Mouse (Mus musculus) myocyte (in vitro differentiated cells): Measurements from ENCODE around the gene Skida1. TPM values are rescaled to one million over a fixed set of nuclear protein-coding genes. Genes with fewer than 3 reads are reported as not detected.

Experiments used
- H3K27me3 ChIP-seq: one replicate; pipeline ENCODE4 v1.6.1; 2011; ENCODE audit not compliant: control insufficient read depth, insufficient read depth, insufficient read length
- H3K36me3 ChIP-seq: one replicate; pipeline ENCODE4 v1.6.1; 2011; ENCODE audit not compliant: control insufficient read depth, insufficient read depth
- H3K4me2 ChIP-seq: one replicate; pipeline ENCODE4 v1.6.1; 2011; ENCODE audit warnings: low read depth, control low read depth
- H3K4me3 ChIP-seq: one replicate; pipeline ENCODE4 v1.5.1; 2011; ENCODE audit warnings: mild to moderate bottlenecking, control low read depth, moderate library complexity
- H3K79me2 ChIP-seq: one replicate; pipeline ENCODE4 v1.6.1; 2011; ENCODE audit not compliant: control insufficient read depth, insufficient read depth
- H3ac ChIP-seq: one replicate; pipeline ENCODE4 v1.6.1; 2011; ENCODE audit not compliant: control insufficient read depth, insufficient read length
- CEBPB ChIP-seq: IDR thresholded peaks from 2 replicates; pipeline ENCODE4 v1.6.1; 2011; ENCODE audit warnings: mild to moderate bottlenecking, moderate library complexity; ENCODE audit not compliant: poor library complexity, insufficient read depth, severe bottlenecking
- E2F4 ChIP-seq: IDR thresholded peaks from one replicate; pipeline ENCODE4 v1.6.1; 2011; ENCODE audit warnings: mild to moderate bottlenecking, control low read depth, moderate library complexity; ENCODE audit not compliant: insufficient read depth
- MAX ChIP-seq: IDR thresholded peaks from one replicate; pipeline ENCODE4 v1.6.1; 2011; ENCODE audit warnings: low read depth, mild to moderate bottlenecking, control low read depth
- MYOD1 ChIP-seq, 3 experiments: IDR thresholded peaks; one replicate each; pipeline ENCODE4 v1.6.1; 2011; ENCODE audit warnings: control low read depth in 2 of 3, low read depth in 2 of 3, mild to moderate bottlenecking in 2 of 3, moderate library complexity in 1 of 3; ENCODE audit not compliant: insufficient read length in 2 of 3, control insufficient read depth in 1 of 3
- MYOG ChIP-seq, 3 experiments: IDR thresholded peaks; one replicate each; pipeline ENCODE4 v1.6.1; 2011; ENCODE audit warnings: control low read depth in 2 of 3, low read depth in 2 of 3, mild to moderate bottlenecking in 2 of 3; ENCODE audit not compliant: insufficient read length in 2 of 3, control insufficient read depth in 1 of 3, insufficient read depth in 1 of 3
- POLR2A ChIP-seq: IDR thresholded peaks from one replicate; pipeline ENCODE4 v1.6.1; 2011; ENCODE audit warnings: low read depth, mild to moderate bottlenecking, control low read depth, moderate library complexity; ENCODE audit not compliant: insufficient read length
- POLR2AphosphoS2 ChIP-seq: IDR thresholded peaks from one replicate; pipeline ENCODE4 v1.6.1; 2011; ENCODE audit warnings: low read depth, control low read depth; ENCODE audit not compliant: insufficient read length
- REST ChIP-seq: IDR thresholded peaks from one replicate; pipeline ENCODE4 v1.6.1; 2011; ENCODE audit warnings: mild to moderate bottlenecking, control low read depth, moderate library complexity; ENCODE audit not compliant: insufficient read depth, insufficient read length
- SRF ChIP-seq: IDR thresholded peaks from one replicate; pipeline ENCODE4 v1.6.1; 2011; ENCODE audit warnings: low read depth; ENCODE audit not compliant: control insufficient read depth, insufficient read length
- TCF12 ChIP-seq: IDR thresholded peaks from one replicate; pipeline ENCODE4 v1.6.1; 2011; ENCODE audit warnings: mild to moderate bottlenecking, control low read depth; ENCODE audit not compliant: poor library complexity, insufficient read depth, severe bottlenecking
- TCF3 ChIP-seq: IDR thresholded peaks from one replicate; pipeline ENCODE4 v1.6.1; 2011; ENCODE audit warnings: low read depth, control low read depth; ENCODE audit not compliant: insufficient read length
- USF1 ChIP-seq: IDR thresholded peaks from one replicate; pipeline ENCODE4 v1.6.1; 2011; ENCODE audit warnings: low read depth, mild to moderate bottlenecking, control low read depth, moderate library complexity
- polyA plus RNA-seq: library from polyadenylated mRNA; unstranded; fragments of >200 nt; fragmentation: generic; extraction: Trizol; gene quantifications from one replicate; pipeline ENCODE4 v1.2.1, GENCODE M21; 2012; ENCODE audit warnings: missing spikeins

Skida1 gene
- polyA plus RNA-seq, 1 experiment: 0.12 TPM

GRCm38 (mm10) chr2:18064941-18065707 is 16.3 kb upstream of the Skida1 start:
- peak; percentile 45 for TF ChIP-seq USF1
- TF ChIP-seq MYOD1 (IDR thresholded peaks at IDR 0.05; ENCODE audit: control insufficient read depth in 1 of 3, insufficient read length in 2 of 3, low read depth in 2 of 3): peak in 2 of 3 experiments; percentile 25 to 32
- peak in 1 of 3 experiments; percentile 20 for TF ChIP-seq MYOG (IDR thresholded peaks at IDR 0.05; ENCODE audit: control insufficient read depth in 1 of 3, insufficient read depth in 1 of 3, insufficient read length in 2 of 3, low read depth in 2 of 3)
- TF ChIP-seq POLR2A: peak; percentile 83
- TF ChIP-seq TCF12: no peak
- TF ChIP-seq POLR2AphosphoS2: peak; percentile 65
- no peak for TF ChIP-seq TCF3
- H3ac ChIP-seq: peak overlapping the region; percentile 69
- peak overlapping the region; percentile 76 for H3K4me3 ChIP-seq
- H3K4me2 ChIP-seq: peak overlapping the region; percentile 76
- peaks cover 6% of the 10 kb centered on the region for H3K36me3 ChIP-seq
- no peaks in the 10 kb centered on the region for H3K27me3 ChIP-seq
- H3K79me2 ChIP-seq: peaks cover 49% of the 10 kb centered on the region

GRCm38 (mm10) chr2:18064356-18064858 is 15.6 kb upstream of the Skida1 start:
- Histone ChIP-seq H3K4me2 (peak overlapping the region; percentile 70), H3K79me2 (peaks cover 42% of the 10 kb centered on the region), H3K4me3 (peak overlapping the region; percentile 76), H3ac (peak overlapping the region; percentile 69), H3K36me3 (peaks cover 6% of the 10 kb centered on the region), H3K27me3 (no peaks in the 10 kb centered on the region)
- TF ChIP-seq POLR2AphosphoS2 (peak; percentile 76), POLR2A (peak; percentile 86), E2F4 (peak; percentile 8), MYOD1 (IDR thresholded peaks at IDR 0.05; ENCODE audit: control insufficient read depth in 1 of 3, insufficient read length in 2 of 3, low read depth in 2 of 3) (peak in 1 of 3 experiments; percentile 18), MAX (no peak), MYOG (IDR thresholded peaks at IDR 0.05; ENCODE audit: control insufficient read depth in 1 of 3, insufficient read depth in 1 of 3, insufficient read length in 2 of 3, low read depth in 2 of 3) (peak in 1 of 3 experiments; percentile 36), USF1 (no peak)

GRCm38 (mm10) chr2:18063763-18064251 is 15.0 kb upstream of the Skida1 start:
- Histone ChIP-seq H3K4me2 (peak overlapping the region; percentile 70), H3K4me3 (peak overlapping the region; percentile 76), H3K79me2 (peaks cover 36% of the 10 kb centered on the region), H3K36me3 (peaks cover 6% of the 10 kb centered on the region), H3ac (peak overlapping the region; percentile 69), H3K27me3 (no peaks in the 10 kb centered on the region)
- TF ChIP-seq POLR2AphosphoS2 (no peak), TCF12 (no peak), TCF3 (no peak), MYOD1 (IDR thresholded peaks at IDR 0.05; ENCODE audit: control insufficient read depth in 1 of 3, insufficient read length in 2 of 3, low read depth in 2 of 3) (no peak), CEBPB (no peak), POLR2A (no peak), USF1 (no peak), MAX (no peak), REST (no peak), E2F4 (no peak), SRF (no peak), MYOG (IDR thresholded peaks at IDR 0.05; ENCODE audit: control insufficient read depth in 1 of 3, insufficient read depth in 1 of 3, insufficient read length in 2 of 3, low read depth in 2 of 3) (no peak)

- TF ChIP-seq USF1: no peak
- no peak for TF ChIP-seq MYOG (IDR thresholded peaks at IDR 0.05; ENCODE audit: control insufficient read depth in 1 of 3, insufficient read depth in 1 of 3, insufficient read length in 2 of 3, low read depth in 2 of 3)
- TF ChIP-seq POLR2AphosphoS2: no peak
- TF ChIP-seq CEBPB: no peak
- TF ChIP-seq TCF3: no peak
- TF ChIP-seq POLR2A: no peak
- no peak for TF ChIP-seq E2F4
- TF ChIP-seq MYOD1 (IDR thresholded peaks at IDR 0.05; ENCODE audit: control insufficient read depth in 1 of 3, insufficient read length in 2 of 3, low read depth in 2 of 3): no peak
- TF ChIP-seq MAX: no peak
- no peak for TF ChIP-seq REST
- TF ChIP-seq TCF12: no peak
- TF ChIP-seq SRF: no peak
- Histone ChIP-seq H3K4me2 (no peak overlapping the region), H3ac (no peak overlapping the region), H3K36me3 (no peaks in the 10 kb centered on the region), H3K4me3 (no peak overlapping the region), H3K79me2 (peaks cover 2% of the 10 kb centered on the region), H3K27me3 (no peaks in the 10 kb centered on the region)
These were observed 11.5 kb upstream of the Skida1 start for GRCm38 (mm10) chr2:18060396-18060795.
